Mouse (Mus musculus) spleen, postnatal 4 days (tissue): ENCODE results near the gene Lin52.

Source experiments
- DNase-seq, 2 experiments: peaks; one replicate each; pipeline ENCODE4 v3.0.0; 2022; ENCODE audit warnings: low spot score in 2 of 2

Lin52 gene

DNA sequence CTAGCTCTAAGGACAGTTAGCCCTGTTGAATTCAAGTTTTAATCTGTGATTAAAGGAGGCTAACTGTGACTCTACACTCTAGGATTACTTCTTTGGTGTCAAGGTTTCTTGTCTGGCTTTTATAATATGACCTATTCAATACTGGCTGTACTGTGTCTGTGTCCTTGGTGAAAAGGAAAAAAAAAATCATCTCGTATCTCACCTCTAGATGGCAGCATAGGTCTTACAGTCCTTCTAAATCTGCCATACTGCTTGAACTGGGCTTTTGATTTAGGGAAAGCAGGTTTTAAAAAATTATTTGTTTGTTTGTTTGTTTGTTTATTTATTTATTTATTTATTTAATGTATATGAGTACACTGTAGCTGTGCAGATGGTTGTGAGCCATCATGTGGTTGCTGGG is 17.5 kb downstream of the Lin52 start:
- DNase-seq: no peak

DNA sequence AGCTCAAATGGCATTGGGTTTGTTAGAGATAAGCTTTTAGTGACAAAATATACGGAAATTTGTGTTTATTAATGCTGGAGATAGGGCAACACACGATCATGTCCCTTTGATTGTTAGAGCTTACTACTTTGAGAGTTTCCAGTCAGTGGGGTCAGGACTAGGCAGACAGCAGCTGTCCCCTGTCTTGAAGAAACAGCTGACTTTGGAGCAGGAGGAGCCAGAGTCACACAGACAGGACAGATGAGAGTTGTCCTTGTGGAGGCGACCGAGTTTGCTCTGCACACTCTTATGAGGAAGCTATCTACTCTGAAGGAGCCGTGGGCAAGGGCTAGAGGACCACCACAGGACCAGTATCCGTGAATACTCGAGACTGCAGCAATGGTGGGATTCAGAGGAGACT is 27.7 kb downstream of the Lin52 start:
- no peak for DNase-seq

DNA sequence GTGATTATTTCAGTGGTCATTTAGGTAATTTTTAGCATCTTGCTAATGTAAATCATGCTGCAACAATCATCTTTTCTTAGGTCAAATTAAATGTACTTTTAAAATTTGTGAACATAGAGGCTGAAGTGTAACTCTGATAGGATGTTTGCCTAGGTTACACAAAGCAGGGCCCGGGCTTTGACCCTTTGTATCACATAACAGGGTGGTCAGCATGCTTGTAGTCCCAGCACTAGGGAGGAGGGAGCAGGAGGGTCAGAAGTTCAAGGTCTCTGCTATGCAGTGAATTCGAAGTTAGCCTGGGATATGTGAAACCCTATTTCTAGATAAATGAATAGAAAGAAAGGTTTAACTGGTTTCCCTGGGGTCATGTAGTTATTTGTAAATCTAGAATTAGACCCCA is 30.0 kb downstream of the Lin52 start:
- no peak for DNase-seq

DNA sequence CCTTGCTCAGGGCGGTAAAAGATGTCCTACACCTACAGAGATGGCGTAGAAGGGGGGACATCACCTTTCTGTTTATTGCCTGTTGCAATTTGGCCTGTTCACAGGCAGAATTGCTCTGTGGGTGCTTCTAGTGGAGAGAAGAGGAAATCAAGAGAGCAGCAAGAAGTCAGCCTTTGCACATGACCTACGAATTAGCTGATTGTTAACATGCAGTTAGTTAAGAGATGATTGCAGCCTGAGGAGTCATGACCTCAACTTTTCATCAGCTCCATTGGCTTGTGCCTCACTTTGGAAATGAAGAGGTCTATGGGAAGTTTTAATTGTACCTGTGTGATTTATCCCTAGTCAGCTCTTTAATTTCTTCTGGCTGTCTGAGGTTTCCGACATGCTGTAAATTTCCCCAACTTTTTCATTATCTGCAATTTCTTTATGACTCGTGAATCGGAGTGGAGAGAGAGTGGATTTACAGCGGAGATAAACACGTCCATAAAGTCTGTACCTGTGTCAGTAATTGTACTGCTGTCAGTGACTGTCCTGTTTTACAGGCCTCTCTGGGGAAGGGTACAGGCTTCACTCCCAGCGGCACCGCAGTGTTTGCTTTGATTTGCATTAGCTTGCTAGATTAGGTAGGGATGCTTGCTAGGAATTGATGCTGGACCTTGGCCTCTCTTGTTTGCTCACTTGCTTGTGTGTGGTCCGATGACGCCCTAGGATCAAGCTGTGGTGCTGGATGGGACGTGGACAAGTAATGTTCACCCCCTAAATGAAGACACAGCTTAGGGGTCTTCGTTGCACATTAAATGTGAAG is 31.8 kb downstream of the Lin52 start:
- DNase-seq: no peak

GRCm38 (mm10) chr12:84487324-84488056 is 36.3 kb downstream of the Lin52 start:
- no peak for DNase-seq

GRCm38 (mm10) chr12:84496795-84497194 is 45.6 kb downstream of the Lin52 start:
- DNase-seq: no peak

GRCm38 (mm10) chr12:84500528-84501263 is 49.5 kb downstream of the Lin52 start:
- DNase-seq: no peak

DNA sequence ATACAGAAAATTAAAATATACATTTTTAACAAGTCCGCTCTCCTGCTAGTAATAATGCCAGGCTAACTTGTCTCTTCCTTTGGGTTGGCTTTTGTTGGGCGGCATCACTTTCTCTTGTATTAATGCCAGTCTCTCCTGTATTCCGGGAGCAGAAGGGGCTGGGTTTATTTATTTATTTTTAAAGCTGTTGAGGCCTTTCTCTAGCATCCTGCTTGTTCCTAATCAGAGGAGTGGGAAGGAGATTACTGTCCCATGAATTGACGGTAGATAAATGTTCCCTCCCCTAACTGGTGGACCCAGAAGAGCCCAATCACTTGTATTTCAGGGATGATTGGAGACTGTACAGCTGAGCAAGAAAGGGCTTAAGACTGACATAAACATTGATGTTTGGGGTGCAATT is 50.1 kb downstream of the Lin52 start:
- no peak for DNase-seq

DNA sequence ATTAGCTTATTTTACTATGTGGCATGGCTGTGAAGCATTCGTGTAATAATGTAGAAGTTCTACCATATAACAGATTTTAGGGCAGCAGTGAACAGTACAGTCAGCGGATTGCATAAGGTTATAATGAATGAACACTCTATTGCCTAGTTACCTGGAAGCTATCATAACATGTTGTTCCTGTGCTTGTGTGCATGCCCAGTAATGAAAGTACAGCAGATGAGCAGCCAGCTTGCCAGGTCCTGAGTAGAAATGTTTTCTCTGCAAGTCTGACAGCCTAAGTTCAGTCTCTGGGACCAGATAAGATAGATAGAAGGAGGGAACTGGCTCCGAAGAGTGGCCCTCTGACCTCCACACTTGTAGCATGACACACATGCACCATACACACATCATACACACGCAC is 55.6 kb downstream of the Lin52 start:
- DNase-seq: no peak

GRCm38 (mm10) chr12:84512016-84512415 is 60.8 kb downstream of the Lin52 start:
- no peak for DNase-seq

- DNase-seq: no peak
Measured at GRCm38 (mm10) chr12:84515486-84515885, 64.3 kb downstream of the Lin52 start.

GRCm38 (mm10) chr12:84516642-84517041 is 65.4 kb downstream of the Lin52 start:
- no peak for DNase-seq

DNA sequence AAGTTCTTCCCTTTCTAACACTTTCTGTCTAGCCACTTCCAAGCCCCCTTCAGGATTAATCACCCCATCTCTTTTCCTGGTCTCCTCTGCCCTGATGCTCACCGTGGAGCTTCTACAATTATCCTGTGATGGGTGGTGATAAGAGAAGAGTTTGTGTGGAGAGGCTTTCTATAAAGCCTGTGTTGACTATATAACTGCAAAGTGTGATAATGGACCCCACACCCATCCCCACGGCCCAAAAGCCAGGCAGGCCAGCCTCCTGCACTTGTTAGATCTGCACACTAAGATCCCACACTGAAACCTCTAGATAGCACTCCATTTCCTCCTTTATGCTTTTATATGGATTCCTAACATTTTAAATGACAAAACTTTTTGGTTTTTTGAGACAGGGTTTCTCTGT is 66.8 kb downstream of the Lin52 start:
- no peak for DNase-seq

- no peak for DNase-seq
Measured at GRCm38 (mm10) chr12:84523728-84524127, 72.5 kb downstream of the Lin52 start.

GRCm38 (mm10) chr12:84524147-84525050 is 73.2 kb downstream of the Lin52 start:
- DNase-seq: no peak

GRCm38 (mm10) chr12:84525422-84525821 is 74.2 kb downstream of the Lin52 start:
- no peak for DNase-seq

DNA sequence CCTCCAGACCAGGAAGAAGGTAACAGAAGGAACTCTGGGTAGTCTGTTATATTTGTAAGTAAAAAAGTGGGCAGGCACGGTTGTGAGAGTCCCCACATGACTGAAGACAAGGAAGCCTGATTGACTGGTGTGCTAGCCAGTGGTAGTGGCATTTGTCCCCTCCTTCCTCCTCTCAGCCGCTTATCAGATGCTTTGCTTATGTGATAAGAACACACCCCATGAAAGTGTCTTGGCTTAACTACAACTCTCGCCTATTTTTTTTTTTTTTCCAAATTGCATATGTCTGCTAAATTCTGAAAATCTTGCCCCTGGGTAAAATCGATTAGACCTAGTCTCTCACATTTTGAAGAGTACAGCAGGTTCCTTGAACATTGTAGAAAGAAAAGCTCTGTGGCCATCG is 79.2 kb downstream of the Lin52 start:
- no peak for DNase-seq

- DNase-seq: no peak
Measured at GRCm38 (mm10) chr12:84531906-84532829, 80.9 kb downstream of the Lin52 start.

- no peak for DNase-seq
Measured at GRCm38 (mm10) chr12:84532830-84533199, 81.6 kb downstream of the Lin52 start.

DNA sequence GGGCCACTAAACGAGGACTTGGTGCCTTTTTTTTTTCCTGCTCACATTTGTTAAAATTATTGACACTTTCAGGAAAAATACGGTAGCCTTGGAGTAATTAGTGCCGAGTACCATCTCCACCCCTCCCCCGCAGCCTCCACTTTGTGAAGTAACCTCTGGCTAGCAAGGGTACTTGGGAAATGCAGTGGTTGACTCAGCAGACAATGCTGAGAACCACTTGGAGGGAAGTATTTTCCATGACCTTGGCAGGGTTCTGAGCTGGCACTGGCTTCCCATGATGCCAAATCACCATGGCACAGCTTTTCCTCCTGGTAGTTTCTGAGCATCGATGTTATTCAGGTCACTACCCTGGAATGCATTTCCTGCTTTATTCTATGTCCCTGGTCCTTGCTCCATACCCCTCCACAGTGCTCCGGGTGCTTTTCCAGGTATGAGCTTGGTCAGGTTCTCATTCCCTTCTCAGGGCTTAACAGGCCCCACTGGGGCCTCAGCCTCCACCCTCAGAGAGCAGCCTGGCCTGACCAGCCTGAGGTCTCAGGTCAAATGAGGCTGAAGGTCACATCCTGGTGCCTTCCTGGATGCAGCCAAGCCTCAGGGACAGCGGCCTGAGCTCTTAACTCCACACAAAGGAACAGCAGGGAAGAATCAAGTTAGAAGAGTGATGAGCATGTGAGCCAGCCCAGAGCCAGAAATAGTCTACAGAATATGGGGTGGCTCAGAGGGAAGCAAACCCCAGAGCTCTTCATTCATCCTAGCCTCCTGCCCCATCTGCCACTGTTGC is 82.7 kb downstream of the Lin52 start:
- no peak for DNase-seq
